Mouse (Mus musculus) pancreas, adult 10 weeks (tissue): ENCODE measurements around the gene Mapk11. TPM values are rescaled to one million over a fixed set of nuclear protein-coding genes. Genes with fewer than 3 reads are reported as not detected.

Experiments
- polyA plus RNA-seq: library from polyadenylated mRNA; stranded (reverse); fragments of 350-450 nt; fragmentation: Illumina TruSeq; extraction: RNeasy Lipid Tissue Mini Kit (QIAGEN cat#74804); gene quantifications from one replicate; pipeline ENCODE4 v1.2.3, GENCODE M21; 2015; ENCODE audit warnings: low read depth, low replicate concordance; ENCODE audit not compliant: insufficient read depth

The Mapk11 gene
- polyA plus RNA-seq, result 2.7 TPM

GRCm38 (mm10) chr15:89149271-89150040 lies at the start of gene Mapk11:
Gene Mapk11 (minus strand): TSS chr15:89149628.

GRCm38 (mm10) chr15:89196313-89196706 lies 46.9 kb upstream of the Mapk11 start, which contains the start of gene Dennd6b:
Gene Dennd6b (minus strand): TSS chr15:89196496.

GRCm38 (mm10) chr15:89180571-89181229 lies 31.3 kb upstream of the Mapk11 start, which contains the start of gene Plxnb2:
Gene Plxnb2 (minus strand): TSS chr15:89180788.

GRCm38 (mm10) chr15:89140659-89141252 lies 8.7 kb downstream of the Mapk11 start, which contains the start of gene Mapk12:
Gene Mapk12 (minus strand): TSS chr15:89140703.

GRCm38 (mm10) chr15:89128382-89129350 lies 20.8 kb downstream of the Mapk11 start, which contains the start of gene Hdac10:
Gene Hdac10 (minus strand): TSS chr15:89128700.

GRCm38 (mm10) chr15:89122649-89123366 lies 26.6 kb downstream of the Mapk11 start, which contains the start of gene Tubgcp6:
Gene Tubgcp6 (minus strand): TSS chr15:89123112.

Other genes starting within 250 kb of the Mapk11 start
- gene Ttll8, start 195.2 kb downstream of the Mapk11 start, polyA plus RNA-seq, result not detected
- gene Mlc1, start 170.6 kb downstream of the Mapk11 start, polyA plus RNA-seq, result not detected
- gene Mov10l1, start 166.7 kb downstream of the Mapk11 start, polyA plus RNA-seq, result not detected
- 0.24 TPM for gene Panx2, start 89.9 kb downstream of the Mapk11 start, polyA plus RNA-seq
- gene Trabd, start 74.5 kb downstream of the Mapk11 start, polyA plus RNA-seq, result 72.7 TPM
- gene Selenoo, start 60.5 kb downstream of the Mapk11 start, polyA plus RNA-seq, result 10.0 TPM
- 4.2 TPM for gene Tubgcp6, start 26.5 kb downstream of the Mapk11 start, polyA plus RNA-seq
- 20.9 TPM for gene Hdac10, start 20.9 kb downstream of the Mapk11 start, polyA plus RNA-seq
- gene Mapk12, start 8.9 kb downstream of the Mapk11 start, polyA plus RNA-seq, result 13.8 TPM
- gene Plxnb2, start 31.2 kb upstream of the Mapk11 start, polyA plus RNA-seq, result 43.0 TPM
- 6.1 TPM for gene Dennd6b, start 46.9 kb upstream of the Mapk11 start, polyA plus RNA-seq
- gene Ppp6r2, start 61.9 kb upstream of the Mapk11 start, polyA plus RNA-seq, result 9.9 TPM
- gene Sbf1, start 165.7 kb upstream of the Mapk11 start, polyA plus RNA-seq, result 60.0 TPM
- 5.9 TPM for gene Adm2, start 173.1 kb upstream of the Mapk11 start, polyA plus RNA-seq
- gene Miox, start 184.8 kb upstream of the Mapk11 start, polyA plus RNA-seq, result 1.4 TPM
- 18.2 TPM for gene Lmf2, start 206.0 kb upstream of the Mapk11 start, polyA plus RNA-seq
- 17.1 TPM for gene Ncaph2, start 206.1 kb upstream of the Mapk11 start, polyA plus RNA-seq
- 2.7 TPM for gene Sco2, start 224.2 kb upstream of the Mapk11 start, polyA plus RNA-seq
- gene Tymp, start 227.4 kb upstream of the Mapk11 start, polyA plus RNA-seq, result not detected
- 1.9 TPM for gene Odf3b, start 229.7 kb upstream of the Mapk11 start, polyA plus RNA-seq
- not detected for gene Klhdc7b, start 235.3 kb upstream of the Mapk11 start, polyA plus RNA-seq